Mouse (Mus musculus) layer of hippocampus, postnatal 25 days (tissue): ENCODE measurements at regions not wholly inside any gene's neighbourhood (a gene's known extent, or its start where the extent isn't known, plus 50 kb on each side); places are given as distances from the start of the nearest gene placed in this dataset.
A peak's percentile ranks its signal among the peaks of the same experiment; 100 is the strongest.

ENCODE experiments used
- DNase-seq, 2 experiments: peaks; one replicate each; pipeline ENCODE4 v3.0.0; 2022; ENCODE audit warnings: mixed read lengths in 2 of 2, low spot score in 1 of 2; ENCODE audit errors: extremely low spot score in 1 of 2

DNA sequence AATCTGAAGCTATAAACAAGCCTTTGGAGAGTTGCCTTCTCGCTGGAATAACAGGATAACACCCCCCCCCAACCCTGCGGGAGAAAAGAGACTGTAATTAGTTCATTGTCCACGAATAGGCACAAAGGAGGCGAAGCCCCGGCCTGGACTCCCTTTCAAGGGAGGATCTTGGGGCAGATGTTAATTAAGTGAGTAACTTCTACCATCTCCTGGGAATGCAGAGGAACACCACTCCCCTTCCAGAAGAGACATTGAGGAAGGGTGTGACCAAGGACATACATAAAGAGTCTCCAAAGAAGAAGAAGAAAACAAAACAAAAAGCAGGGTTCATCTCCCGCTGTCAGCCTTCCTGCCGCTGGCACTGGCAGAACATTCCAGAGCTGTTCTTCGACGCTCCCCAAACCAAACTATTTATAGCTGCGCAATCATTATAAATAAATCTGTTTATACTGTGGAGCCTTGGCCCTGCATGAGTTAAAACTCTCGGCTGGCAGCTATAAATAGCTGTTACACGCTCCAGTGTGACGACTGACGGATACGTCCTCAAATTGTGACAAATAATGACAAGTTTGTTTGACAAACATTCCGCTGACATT, 444.1 kb downstream of the Cd83 start:
- no peak for DNase-seq

- DNase-seq: no peak
These were observed 444.6 kb downstream of the Cd83 start for GRCm38 (mm10) chr13:44229136-44229611.

DNA sequence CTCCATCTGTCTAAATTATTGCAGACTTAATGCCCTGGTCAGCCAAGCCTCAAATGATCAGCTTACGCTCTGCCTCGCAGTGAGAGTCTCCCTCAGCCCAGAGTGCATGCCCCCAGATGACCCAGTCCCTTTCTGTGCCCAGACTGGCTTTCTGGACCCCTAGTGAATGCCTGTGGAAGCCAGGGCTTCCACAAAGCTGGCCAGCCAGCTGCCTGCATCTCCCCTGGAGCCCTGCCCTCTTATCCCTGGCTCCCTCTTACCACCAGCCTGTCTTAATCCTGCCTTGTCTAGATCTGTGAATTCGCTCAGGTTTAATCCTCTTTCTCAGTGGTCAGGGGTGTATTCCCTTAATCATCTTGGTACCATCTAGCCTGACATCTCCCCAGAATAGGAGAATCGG, 446.8 kb downstream of the Cd83 start:
- DNase-seq: no peak

- DNase-seq: peak; percentile 37 to 52
These were observed 447.5 kb downstream of the Cd83 start for GRCm38 (mm10) chr13:44231868-44232715.

DNA sequence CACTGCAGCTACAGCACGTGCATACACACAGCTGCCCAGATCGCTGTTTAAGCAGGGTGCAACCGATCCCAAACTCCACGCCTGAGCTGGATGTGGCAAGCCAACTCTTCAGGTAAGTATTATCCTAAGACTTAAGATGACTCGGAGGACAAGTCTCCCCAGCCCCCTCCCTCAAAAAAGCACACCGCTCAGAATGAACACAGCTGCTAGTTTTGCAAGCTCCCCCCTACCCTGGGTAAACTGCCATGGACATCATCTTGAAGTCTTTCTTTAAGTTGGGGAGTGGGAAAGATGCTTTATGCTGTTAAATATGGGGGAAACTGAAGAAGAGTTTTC, 448.1 kb downstream of the Cd83 start:
- DNase-seq: no peak

GRCm38 (mm10) chr13:44234241-44234640, 449.7 kb downstream of the Cd83 start:
- no peak for DNase-seq

- no peak for DNase-seq
These were observed 450.7 kb downstream of the Cd83 start for GRCm38 (mm10) chr13:44235236-44235635.

DNA sequence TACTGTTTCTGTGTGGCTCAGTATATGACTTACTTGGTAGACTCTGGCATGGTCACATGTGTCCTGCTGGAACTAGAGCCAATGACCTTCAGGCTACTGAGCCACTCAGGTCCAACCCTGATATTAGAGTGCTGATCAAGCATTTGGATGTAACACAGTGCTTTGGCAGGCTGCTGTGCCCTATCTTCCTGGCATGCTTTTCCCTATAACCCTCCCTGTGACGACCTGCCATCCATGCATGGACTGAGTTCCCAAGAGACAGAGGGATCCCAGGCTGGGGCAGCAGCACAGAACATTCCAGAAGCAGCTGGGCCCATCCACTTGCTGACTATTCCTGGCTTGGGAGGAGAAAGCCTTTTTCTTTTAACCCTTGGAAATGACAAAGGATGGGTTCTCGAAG, 451.4 kb downstream of the Cd83 start:
- DNase-seq: no peak

DNA sequence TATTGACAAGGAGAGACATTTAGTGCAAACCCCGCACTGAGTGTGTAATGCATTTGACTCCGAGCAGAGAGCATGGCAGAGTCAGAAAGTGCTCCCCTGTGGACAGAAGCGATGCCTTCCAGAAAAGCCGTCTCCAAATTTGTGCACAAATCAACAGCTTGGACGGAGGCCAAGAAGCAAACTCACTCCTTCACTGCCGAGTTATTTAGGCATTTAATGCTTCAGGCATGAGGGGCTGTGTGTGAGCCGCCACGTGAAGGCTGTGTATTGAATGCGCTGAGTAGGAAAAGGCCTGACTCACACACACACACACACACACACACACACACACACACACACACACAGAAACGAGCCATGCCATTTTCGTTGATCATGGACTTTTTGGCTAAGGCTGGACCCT, 453.7 kb downstream of the Cd83 start:
- peak in 1 of 2 experiments; percentile 44 for DNase-seq

DNA sequence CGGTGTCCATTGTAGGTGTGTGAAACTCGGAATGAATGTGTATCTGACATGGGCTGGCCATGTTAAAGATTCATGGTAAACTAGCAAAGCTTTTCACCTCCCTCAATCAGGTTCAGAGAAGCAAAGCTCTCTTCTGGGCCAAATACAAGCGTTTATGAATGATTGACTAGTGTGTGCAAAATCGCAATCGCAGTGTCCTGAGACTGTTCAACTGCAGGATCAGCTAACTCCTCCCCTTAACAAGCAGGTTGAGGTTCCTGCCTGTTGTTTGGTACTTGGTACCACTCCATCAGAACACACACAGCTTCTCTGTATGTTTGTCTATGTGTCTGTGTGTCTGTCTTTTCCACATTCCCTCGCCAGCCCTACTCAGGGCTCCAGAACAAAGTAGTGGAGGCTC, 458.6 kb downstream of the Cd83 start:
- no peak for DNase-seq

DNA sequence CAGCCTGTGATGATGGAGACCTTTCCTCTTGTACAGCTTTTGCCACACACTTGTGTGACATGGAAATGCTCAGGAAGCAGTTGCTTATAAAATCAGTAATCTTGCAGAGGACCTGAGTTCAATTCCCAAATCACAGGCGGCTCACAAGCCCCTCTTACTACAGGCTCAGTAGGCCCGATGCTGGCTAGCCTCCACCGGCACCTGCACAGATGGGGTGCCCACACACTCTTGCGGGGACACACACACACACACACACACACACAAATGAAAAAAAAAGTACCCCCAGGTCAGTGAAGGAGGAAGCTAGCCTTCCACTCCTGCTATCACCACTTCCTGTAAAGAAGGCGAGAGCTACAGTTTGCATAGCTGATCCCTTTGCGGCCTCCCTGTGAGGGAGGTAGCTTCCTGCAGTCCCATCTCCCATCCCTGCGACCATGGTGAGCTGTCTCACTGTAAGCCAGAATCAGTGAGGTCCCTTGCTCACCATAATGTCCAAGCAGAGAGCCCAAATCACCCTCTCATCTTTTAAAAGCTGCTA, 462.2 kb downstream of the Cd83 start:
- no peak for DNase-seq

DNA sequence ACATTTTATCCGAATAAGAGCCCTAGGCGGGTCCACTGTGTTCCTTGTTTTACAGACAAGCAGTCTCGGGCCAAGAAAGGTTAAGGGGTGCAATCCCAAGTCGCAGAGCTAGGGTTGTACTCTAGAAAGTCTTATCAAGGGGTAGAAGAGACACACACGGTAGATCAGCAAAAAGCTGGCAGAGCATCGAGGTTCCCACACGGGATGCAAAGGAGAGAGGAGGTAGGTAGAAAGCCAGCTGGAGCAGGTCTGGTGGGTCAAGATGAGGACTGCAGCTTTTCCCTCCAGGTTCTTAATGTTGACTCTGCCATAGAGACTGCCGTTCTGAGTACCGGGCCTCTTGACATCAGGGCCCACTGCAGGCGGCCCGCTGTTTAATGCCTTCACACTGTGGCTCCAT, 463.3 kb downstream of the Cd83 start:
- DNase-seq: no peak

- no peak for DNase-seq
These were observed 463.8 kb downstream of the Cd83 start for GRCm38 (mm10) chr13:44248401-44248800.

DNA sequence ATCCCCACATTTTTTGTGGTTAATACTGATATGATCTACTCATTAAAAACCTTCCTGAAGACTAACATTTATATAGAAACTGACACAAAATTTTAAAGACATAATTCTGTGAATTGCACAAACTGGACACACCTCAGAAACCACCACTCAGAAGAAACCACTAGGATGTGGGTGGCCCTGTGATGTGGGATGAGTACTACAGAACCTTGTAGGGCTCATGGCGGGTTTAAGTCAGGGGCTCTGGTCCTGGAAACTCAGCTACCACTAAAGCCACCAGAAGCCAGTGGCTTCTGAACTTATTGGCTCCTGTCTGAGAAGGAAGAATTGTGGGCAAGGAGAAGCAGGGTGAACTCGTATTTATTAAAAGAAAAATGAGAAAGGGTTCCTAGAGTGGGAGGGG, 464.5 kb downstream of the Cd83 start:
- no peak for DNase-seq

DNA sequence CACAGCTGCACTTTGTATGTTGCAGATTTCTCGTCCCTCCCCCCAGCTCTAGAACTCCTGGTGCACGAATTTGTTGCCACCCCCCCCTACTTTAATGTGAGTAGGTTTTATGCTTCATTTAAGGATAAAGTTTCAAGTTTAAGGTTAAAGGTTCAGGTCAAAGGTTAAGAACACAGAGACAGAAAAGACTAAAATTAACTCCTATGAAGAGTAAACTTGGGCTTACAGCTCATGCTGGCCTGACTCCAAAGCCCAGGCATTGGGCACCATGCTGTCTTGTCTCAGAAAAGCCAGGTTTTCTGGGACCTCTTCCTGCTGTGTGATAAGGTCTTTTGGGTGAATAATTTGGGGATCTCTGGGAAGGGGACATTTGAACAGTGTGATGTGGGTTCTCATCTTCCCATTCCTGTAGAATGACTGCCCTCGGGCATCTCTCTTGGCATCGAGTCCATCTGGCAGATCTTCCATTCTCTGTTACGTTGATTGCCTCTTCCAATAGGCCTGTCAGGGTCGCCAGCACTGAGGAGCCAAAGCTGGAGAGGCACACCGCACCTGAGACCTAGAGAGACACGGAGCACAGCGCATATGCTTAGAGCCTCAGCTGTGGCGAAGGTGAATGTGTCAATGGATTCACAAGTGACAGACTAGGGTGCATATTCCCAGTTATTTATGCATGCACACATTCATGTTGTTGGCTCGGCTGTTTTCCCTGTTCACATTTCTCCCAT, 466.1 kb downstream of the Cd83 start:
- DNase-seq: no peak

DNA sequence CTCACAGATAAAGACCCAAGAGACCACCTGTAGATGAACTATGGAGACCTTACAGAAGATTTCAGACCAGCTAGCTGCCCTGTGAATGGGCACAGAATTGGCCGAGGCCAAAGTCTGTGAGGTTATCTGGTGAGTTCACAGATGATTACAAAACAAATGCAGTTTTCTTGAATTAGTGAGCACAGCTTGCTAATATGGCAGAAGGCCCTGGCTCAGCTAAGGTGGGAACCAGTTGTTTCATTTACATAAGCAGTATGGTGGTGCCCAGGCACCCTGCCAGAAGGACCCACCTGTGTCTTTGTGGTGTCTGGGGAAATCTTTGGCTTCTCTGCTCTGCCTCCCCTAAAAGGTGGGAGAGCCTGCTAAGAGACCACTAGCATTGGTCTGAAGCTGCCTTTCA, 466.9 kb downstream of the Cd83 start:
- no peak for DNase-seq

GRCm38 (mm10) chr13:44252496-44252895, 467.9 kb downstream of the Cd83 start:
- no peak for DNase-seq

- no peak for DNase-seq
These were observed 470.9 kb upstream of the Jarid2 start for GRCm38 (mm10) chr13:44258422-44258821.

DNA sequence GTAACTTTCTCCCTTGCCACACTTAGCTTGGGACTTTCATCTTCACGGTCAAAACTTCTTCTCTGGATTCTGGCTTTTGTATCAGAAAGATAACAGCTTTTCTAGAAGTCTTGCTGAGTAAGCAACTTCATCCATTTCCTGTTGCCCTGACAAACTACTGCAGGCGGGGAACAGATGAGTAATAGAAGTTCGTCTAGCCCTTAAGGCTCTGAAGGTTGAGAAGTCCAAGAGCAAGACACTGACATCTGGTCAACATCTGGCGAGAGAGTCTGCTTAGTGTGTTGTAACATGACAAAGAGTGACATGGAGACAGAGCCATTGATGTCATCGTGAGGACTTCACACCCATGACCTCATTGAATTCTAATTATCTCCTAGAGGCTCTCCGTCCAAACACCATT, 469.2 kb upstream of the Jarid2 start:
- no peak for DNase-seq

GRCm38 (mm10) chr13:44260637-44261333, 468.5 kb upstream of the Jarid2 start:
- DNase-seq: no peak
